Mouse (Mus musculus) cerebellum, postnatal 14 days (tissue): ENCODE measurements around the gene Usp21.
A peak's percentile ranks its signal among the peaks of the same experiment; 100 is the strongest.

Experiments used
- DNase-seq, 2 experiments: peaks; one replicate each; pipeline ENCODE4 v3.0.0; 2021; ENCODE audit warnings: mixed read lengths in 2 of 2

The Usp21 gene

DNA sequence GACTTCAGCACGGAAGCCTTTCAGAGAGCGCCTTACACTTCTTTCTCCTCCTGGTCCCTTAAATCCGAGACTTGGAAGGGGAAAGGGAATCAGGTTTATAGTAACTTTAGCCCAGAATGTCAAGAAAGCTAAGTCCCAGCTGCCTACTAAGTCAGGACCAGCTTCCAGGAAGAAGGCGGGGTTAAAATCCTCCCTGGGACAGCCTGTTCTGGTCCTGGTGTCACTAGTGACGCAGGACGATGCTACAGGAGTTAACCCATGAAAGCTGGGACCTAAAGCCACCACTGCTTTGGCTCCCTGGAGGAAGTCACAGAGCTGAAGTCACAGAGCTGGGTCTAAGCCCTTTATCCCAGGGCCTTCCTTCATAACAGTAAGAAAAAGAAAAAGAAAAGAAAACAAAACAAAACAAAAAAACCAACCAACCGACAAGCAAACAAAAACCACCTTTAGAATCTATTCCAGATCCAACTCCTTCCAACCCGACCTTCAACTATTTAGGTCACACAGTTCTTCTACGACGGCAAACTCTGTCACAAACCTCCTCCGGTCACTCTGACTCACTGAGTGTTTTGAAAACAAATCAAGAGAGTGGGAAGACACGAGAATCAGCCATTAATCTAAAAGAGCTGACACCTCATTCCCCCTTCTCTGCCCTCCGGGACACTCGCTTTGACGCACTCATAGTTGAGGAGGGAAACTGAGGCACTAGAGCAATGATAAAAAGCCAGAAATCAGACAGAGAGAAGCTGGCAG, 47.6 kb downstream of the Usp21 start:
- DNase-seq, result no peak

GRCm38 (mm10) chr1:171238463-171238862, 49.3 kb downstream of the Usp21 start:
- DNase-seq, result peak; percentile 66 to 77

DNA sequence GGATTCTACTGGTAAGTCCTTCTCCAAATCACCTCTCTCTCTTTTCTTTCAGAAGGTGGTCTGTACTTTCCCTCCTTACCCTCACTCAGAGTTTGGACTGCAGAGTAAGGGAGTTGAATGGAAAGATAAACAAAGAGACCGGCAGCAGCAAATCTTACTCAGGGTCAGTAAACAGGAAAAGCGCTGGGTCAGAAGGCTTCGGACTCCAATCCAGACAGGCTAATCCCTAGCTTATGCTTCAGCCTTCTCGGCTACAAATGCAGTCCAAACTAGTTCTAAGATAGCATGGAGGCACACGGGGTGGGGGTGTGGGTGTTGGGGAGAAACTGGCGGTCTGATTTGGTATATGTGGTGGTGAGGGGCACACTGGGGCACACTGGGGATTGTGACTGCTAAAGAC, 50.4 kb downstream of the Usp21 start:
- DNase-seq, result no peak

DNA sequence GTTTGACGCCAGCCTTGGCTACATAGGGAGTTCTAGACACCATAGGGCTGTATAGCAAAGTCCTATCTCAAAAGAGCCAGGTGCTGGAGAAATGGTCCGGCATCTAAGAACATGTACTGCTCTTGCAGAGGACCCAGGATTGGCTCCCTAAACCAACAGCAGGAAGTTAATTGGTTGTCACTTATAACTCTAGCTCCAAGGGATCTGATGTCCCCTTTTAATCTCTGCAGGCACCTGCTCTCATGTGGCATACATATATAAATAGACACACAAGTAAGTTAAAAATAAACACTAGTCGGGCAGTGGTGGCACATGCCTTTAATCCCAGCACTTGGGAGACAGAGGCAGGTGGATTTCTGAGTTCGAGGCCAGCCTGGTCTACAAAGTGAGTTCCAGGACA, 52.0 kb downstream of the Usp21 start:
- DNase-seq, result no peak

GRCm38 (mm10) chr1:171234538-171234937, 53.3 kb downstream of the Usp21 start:
- no peak for DNase-seq

DNA sequence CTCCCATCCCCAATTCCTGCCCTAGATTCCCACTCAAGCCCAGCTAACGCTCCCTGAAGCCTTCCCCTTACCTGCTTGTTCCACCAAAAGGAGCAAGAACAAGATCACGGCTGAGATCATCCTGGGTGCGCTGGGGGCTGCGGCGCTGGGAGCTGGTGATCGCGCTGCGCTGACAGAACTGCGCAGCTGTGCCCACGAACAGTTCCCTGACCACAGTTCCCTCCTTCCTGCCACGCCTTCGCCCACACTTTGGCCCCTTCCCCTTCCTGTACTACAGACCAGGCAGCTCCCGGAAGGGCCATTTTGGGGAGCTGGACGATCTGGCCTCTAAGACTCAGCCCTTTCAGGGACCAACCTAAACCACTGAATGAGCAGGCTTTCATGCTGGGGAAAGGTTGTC, 53.7 kb downstream of the Usp21 start, which contains the start of gene Fcer1g:
TSS of gene Fcer1g (minus strand) at position 240 of the 400 bp plus-strand sequence.
- DNase-seq, result no peak

DNA sequence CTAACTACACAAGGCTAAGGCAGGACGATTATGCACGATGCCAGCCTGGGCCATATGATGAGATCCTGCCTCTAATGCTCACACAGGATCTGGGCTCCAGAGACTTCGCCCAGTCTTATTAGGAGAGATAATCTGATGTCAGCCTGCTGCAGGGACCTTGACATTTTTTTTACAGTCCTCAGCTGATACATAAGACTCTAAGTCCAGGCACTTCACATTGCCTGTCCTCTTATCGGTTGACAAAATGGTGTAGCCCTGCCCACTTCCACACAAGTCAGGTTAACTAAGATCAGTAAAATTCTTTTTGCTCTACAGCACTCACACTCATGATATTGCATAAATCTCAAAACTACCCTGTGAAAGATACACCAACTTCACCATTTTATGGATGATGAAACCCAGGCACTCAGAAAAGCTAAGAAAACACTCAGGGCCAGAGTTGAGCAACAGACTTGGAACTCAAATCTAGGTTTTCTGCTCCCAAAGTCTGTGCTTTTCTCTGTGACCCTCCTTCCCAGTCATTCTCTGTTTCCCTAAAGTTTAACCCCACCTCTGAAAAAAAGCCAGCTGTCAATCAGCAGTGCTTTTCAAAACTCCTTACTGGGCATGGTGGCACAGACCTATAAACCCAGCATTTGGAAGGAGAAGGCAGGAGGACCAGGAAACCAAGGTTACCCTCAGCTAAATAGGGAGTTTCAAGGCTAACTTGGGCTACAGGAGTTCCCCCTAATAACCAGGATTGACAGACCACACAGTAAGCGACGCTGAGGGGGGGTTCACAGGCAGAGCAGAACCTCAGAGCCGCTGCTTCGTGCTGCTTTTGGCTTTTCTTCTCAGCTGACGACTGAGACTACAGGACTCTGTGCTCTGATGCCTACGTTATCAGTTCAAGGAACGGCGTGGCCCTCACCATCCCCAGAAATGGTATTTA, 54.7 kb downstream of the Usp21 start:
- no peak for DNase-seq

- no peak for DNase-seq
Measured at GRCm38 (mm10) chr1:171232348-171232747, 55.4 kb downstream of the Usp21 start.
